Mouse (Mus musculus): ENCODE data around the gene Pa2g4. TPM values are rescaled to one million over a fixed set of nuclear protein-coding genes. Genes with fewer than 3 reads are reported as not detected.

The Pa2g4 gene
- polyA plus RNA-seq, 1 experiment from 2014 or later: 123 TPM

GRCm38 (mm10) chr10:128545570-128545898, 20.3 kb downstream of the Pa2g4 start:
- 0 out of 4 replicates have a peak overlapping the region, but pooled peaks of 1 of the 2 experiments have one; percentile 91 for H3K27ac ChIP-seq (replicated peaks in 1 of 2; ENCODE audit: control insufficient read depth in 1 of 2, insufficient read depth in 1 of 2, low read depth in 2 of 2, low read length in 2 of 2)
- peaks cover 40% of the 10 kb centered on the region for H3K36me3 ChIP-seq (ENCODE audit: control insufficient read depth, insufficient read depth, low read length)
- H3K4me1 ChIP-seq (ENCODE audit: control insufficient read depth in 2 of 2, insufficient read depth in 2 of 2, low read length in 2 of 2): peaks cover 2 to 14% of the 10 kb centered on the region in 2 experiments
- peak overlapping the region; percentile 79; the same call in 1 of the 2 replicates for H3K9ac ChIP-seq (ENCODE audit: low read length)
- no peaks in the 10 kb centered on the region for H3K9me3 ChIP-seq (ENCODE audit: control insufficient read depth, low read length)
- no peak for ATAC-seq (ENCODE audit: insufficient number of reproducible peaks, insufficient read depth, low FRiP score, low read depth)
- 84% methylated on average over 3 of the region's 3 CpGs for WGBS
- no peak overlapping the region for H3K4me3 ChIP-seq (ENCODE audit: control insufficient read depth in 1 of 2, insufficient read depth in 1 of 2, low read depth in 1 of 2, low read length in 2 of 2)
- no peaks in the 10 kb centered on the region for H3K27me3 ChIP-seq (ENCODE audit: control insufficient read depth, insufficient read depth, low read length)
- H3K4me2 ChIP-seq (ENCODE audit: low read length): no peak overlapping the region

DNA sequence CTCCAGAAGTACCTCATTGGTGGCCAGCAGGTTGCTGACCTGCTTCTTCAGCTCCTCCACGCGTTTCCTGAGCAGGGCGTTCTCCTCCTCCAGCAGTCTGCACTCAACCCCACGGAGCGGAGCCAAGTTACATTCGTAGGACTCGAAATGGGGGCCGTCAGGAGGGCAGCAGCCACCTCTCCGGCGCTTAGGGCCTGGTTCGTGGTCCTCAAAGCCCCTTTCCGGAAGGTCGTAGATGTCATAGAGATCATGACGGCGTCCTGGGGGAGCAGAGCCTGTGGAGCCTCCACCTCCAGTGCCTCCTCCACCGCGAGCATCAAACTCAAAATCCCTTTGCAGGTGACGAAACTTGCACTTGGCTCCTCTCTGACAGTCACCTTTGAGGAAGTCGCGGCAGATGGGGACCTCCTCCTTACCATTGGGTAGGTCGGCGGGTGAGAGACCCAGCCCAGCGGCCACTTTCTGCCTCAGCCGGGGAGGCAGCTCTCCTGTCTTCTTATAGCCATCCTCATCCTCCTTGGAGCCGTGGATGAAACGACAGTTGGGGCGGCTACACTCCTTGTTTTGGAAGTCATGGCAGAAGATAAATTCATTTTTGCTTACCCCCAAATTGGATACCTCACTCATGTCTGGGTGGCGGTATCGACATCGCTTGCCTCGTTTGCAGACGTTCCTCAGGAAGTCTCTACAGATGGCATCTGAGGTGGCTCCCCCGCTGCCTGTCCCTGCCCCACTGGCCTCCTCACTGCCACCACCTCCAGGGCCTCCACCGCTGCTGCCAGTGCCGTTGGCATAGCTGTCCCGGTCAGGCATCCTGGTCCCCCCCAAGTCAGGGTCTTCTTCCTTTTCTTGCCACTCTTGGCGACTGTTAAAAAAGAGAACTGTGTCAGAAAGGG, 20.9 kb downstream of the Pa2g4 start:
- H3K27ac ChIP-seq (replicated peaks in 1 of 2; ENCODE audit: control insufficient read depth in 1 of 2, insufficient read depth in 1 of 2, low read depth in 2 of 2, low read length in 2 of 2): no peak overlapping the region
- ATAC-seq (ENCODE audit: insufficient number of reproducible peaks, insufficient read depth, low FRiP score, low read depth): no peak
- H3K9ac ChIP-seq (ENCODE audit: low read length): 0 out of 2 replicates have a peak overlapping the region, but pooled peaks have one; percentile 12
- H3K9me3 ChIP-seq (ENCODE audit: control insufficient read depth, low read length): no peaks in the 10 kb centered on the region
- H3K4me2 ChIP-seq (ENCODE audit: low read length): no peak overlapping the region
- no peak overlapping the region for H3K4me3 ChIP-seq (ENCODE audit: control insufficient read depth in 1 of 2, insufficient read depth in 1 of 2, low read depth in 1 of 2, low read length in 2 of 2)
- no peaks in the 10 kb centered on the region for H3K27me3 ChIP-seq (ENCODE audit: control insufficient read depth, insufficient read depth, low read length)
- 92% methylated on average over 37 of the region's 37 CpGs for WGBS
- H3K36me3 ChIP-seq (ENCODE audit: control insufficient read depth, insufficient read depth, low read length): peaks cover 40% of the 10 kb centered on the region
- peaks cover 2 to 14% of the 10 kb centered on the region in 2 experiments for H3K4me1 ChIP-seq (ENCODE audit: control insufficient read depth in 2 of 2, insufficient read depth in 2 of 2, low read length in 2 of 2)

- Histone ChIP-seq H3K9me3 (ENCODE audit: control insufficient read depth, low read length) (no peaks in the 10 kb centered on the region), H3K9ac (ENCODE audit: low read length) (no peak overlapping the region), H3K36me3 (ENCODE audit: control insufficient read depth, insufficient read depth, low read length) (peaks cover 40% of the 10 kb centered on the region), H3K4me1 (ENCODE audit: control insufficient read depth in 2 of 2, insufficient read depth in 2 of 2, low read length in 2 of 2) (peaks cover 0 to 14% of the 10 kb centered on the region in 2 experiments; a peak in 3 of 4 replicates), H3K27ac (replicated peaks in 1 of 2; ENCODE audit: control insufficient read depth in 1 of 2, insufficient read depth in 1 of 2, low read depth in 2 of 2, low read length in 2 of 2) (no peak overlapping the region), H3K27me3 (ENCODE audit: control insufficient read depth, insufficient read depth, low read length) (no peaks in the 10 kb centered on the region), H3K4me3 (ENCODE audit: control insufficient read depth in 1 of 2, insufficient read depth in 1 of 2, low read depth in 1 of 2, low read length in 2 of 2) (no peak overlapping the region), H3K4me2 (ENCODE audit: low read length) (no peak overlapping the region)
- no peak for ATAC-seq (ENCODE audit: insufficient number of reproducible peaks, insufficient read depth, low FRiP score, low read depth)
- 92% methylated on average over 15 of the region's 15 CpGs for WGBS
These were observed 21.6 kb downstream of the Pa2g4 start for GRCm38 (mm10) chr10:128544151-128544657.

GRCm38 (mm10) chr10:128543100-128543499, 22.7 kb downstream of the Pa2g4 start:
- peaks cover 0 to 14% of the 10 kb centered on the region in 2 experiments; a peak in 3 of 4 replicates for H3K4me1 ChIP-seq (ENCODE audit: control insufficient read depth in 2 of 2, insufficient read depth in 2 of 2, low read length in 2 of 2)
- H3K9ac ChIP-seq (ENCODE audit: low read length): no peak overlapping the region
- no peaks in the 10 kb centered on the region for H3K27me3 ChIP-seq (ENCODE audit: control insufficient read depth, insufficient read depth, low read length)
- ATAC-seq (ENCODE audit: insufficient number of reproducible peaks, insufficient read depth, low FRiP score, low read depth): no peak
- peaks cover 40% of the 10 kb centered on the region for H3K36me3 ChIP-seq (ENCODE audit: control insufficient read depth, insufficient read depth, low read length)
- WGBS: 50% methylated on average over 2 of the region's 2 CpGs
- no peak overlapping the region for H3K27ac ChIP-seq (replicated peaks in 1 of 2; ENCODE audit: control insufficient read depth in 1 of 2, insufficient read depth in 1 of 2, low read depth in 2 of 2, low read length in 2 of 2)
- H3K4me3 ChIP-seq (ENCODE audit: control insufficient read depth in 1 of 2, insufficient read depth in 1 of 2, low read depth in 1 of 2, low read length in 2 of 2): no peak overlapping the region
- H3K9me3 ChIP-seq (ENCODE audit: control insufficient read depth, low read length): no peaks in the 10 kb centered on the region
- no peak overlapping the region for H3K4me2 ChIP-seq (ENCODE audit: low read length)

GRCm38 (mm10) chr10:128538340-128538870, 27.4 kb downstream of the Pa2g4 start:
- no peak overlapping the region for H3K9ac ChIP-seq (ENCODE audit: low read length)
- no peak for ATAC-seq (ENCODE audit: insufficient number of reproducible peaks, insufficient read depth, low FRiP score, low read depth)
- H3K4me3 ChIP-seq (ENCODE audit: control insufficient read depth in 1 of 2, insufficient read depth in 1 of 2, low read depth in 1 of 2, low read length in 2 of 2): no peak overlapping the region
- H3K27me3 ChIP-seq (ENCODE audit: control insufficient read depth, insufficient read depth, low read length): no peaks in the 10 kb centered on the region
- WGBS: 83% methylated on average over 1 of the region's 1 CpGs
- H3K4me2 ChIP-seq (ENCODE audit: low read length): no peak overlapping the region
- H3K4me1 ChIP-seq (ENCODE audit: control insufficient read depth in 2 of 2, insufficient read depth in 2 of 2, low read length in 2 of 2): peaks cover 0 to 9% of the 10 kb centered on the region in 2 experiments; a peak in 1 of 4 replicates
- no peak overlapping the region for H3K27ac ChIP-seq (replicated peaks in 1 of 2; ENCODE audit: control insufficient read depth in 1 of 2, insufficient read depth in 1 of 2, low read depth in 2 of 2, low read length in 2 of 2)
- peaks cover 14% of the 10 kb centered on the region for H3K36me3 ChIP-seq (ENCODE audit: control insufficient read depth, insufficient read depth, low read length)
- H3K9me3 ChIP-seq (ENCODE audit: control insufficient read depth, low read length): no peaks in the 10 kb centered on the region

DNA sequence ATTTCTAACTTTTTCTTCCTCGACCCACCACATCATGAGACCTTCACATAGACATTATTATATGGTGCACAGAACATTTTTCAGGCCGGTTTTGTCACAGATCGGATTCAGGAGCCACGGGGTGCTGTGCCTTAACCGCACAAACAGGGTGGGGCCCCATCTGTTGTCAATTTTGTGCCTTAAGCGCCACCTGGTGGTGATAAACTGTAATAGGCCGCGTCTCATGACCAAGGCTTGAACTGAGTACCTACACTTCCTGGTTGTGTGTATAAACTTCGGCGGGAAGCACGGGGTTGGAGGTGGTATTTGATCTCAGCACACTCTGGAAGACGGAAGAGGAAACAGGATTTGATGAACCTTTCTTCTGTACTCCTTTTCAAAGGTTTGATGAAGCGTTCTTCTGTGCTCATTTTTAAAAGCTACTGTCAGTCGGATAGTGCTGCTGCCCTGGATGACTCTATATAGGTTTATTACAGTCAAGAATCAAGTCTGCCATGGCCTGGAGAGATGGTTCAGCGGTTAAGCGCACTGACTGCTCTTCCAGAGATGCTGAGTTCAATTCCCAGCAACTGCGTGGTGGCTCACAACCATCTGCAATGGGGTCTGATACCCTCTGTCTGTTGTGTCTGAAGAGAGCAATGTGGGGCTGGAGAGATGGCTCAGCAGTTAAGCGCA, 29.4 kb downstream of the Pa2g4 start:
- WGBS: 13% methylated on average over 18 of the region's 18 CpGs
- Histone ChIP-seq H3K9ac (ENCODE audit: low read length) (peak overlapping the region; percentile 54), H3K27ac (replicated peaks in 1 of 2; ENCODE audit: control insufficient read depth in 1 of 2, insufficient read depth in 1 of 2, low read depth in 2 of 2, low read length in 2 of 2) (peak overlapping the region in 1 of 2 experiments; percentile 15; a peak in 1 of 4 replicates)

DNA sequence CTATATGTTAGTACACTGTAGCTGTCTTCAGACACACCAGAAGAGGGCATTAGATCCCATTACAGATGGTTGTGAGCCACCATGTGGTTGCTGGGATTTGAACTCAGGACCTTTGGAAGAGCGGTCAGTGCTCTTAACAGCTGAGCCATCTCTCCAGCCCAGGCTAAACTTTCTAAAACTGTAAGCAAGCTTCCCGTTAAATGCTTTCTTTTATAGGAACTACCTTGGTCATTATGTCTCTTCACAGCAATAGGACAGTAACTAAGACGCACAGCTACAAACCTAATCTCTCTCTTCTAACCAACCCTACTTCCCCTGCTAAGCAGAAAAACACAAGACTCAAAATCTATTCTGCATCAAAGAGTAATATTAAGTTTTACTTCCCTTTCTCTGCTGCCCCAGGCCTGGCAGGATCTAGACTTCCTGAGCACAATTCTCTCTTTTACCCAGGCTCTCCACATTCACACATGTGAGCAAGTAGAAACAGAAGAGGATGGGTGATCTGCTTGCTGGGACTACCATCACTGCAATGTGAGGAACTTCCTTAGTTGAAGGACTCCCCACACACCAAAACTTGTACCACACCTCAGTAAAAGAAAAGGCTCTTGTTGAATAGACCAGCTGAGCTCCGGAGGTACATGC, 30.0 kb downstream of the Pa2g4 start:
- WGBS: 77% methylated on average over 4 of the region's 4 CpGs
- Histone ChIP-seq H3K27ac (replicated peaks in 1 of 2; ENCODE audit: control insufficient read depth in 1 of 2, insufficient read depth in 1 of 2, low read depth in 2 of 2, low read length in 2 of 2) (no peak overlapping the region), H3K36me3 (ENCODE audit: control insufficient read depth, insufficient read depth, low read length) (no peaks in the 10 kb centered on the region), H3K4me1 (ENCODE audit: control insufficient read depth in 2 of 2, insufficient read depth in 2 of 2, low read length in 2 of 2) (peaks cover 0 to 4% of the 10 kb centered on the region in 2 experiments; a peak in 1 of 4 replicates), H3K9ac (ENCODE audit: low read length) (no peak overlapping the region), H3K4me3 (ENCODE audit: control insufficient read depth in 1 of 2, insufficient read depth in 1 of 2, low read depth in 1 of 2, low read length in 2 of 2) (peak overlapping the region in 1 of 2 experiments; percentile 8; a peak in 1 of 4 replicates), H3K4me2 (ENCODE audit: low read length) (peak overlapping the region; percentile 54), H3K27me3 (ENCODE audit: control insufficient read depth, insufficient read depth, low read length) (no peaks in the 10 kb centered on the region), H3K9me3 (ENCODE audit: control insufficient read depth, low read length) (no peaks in the 10 kb centered on the region)
- ATAC-seq (ENCODE audit: insufficient number of reproducible peaks, insufficient read depth, low FRiP score, low read depth): 0 out of 2 replicates have a peak, but pooled peaks have one; percentile 4

More for the DNA sequence above, 29.4 kb downstream of the Pa2g4 start:
- peak overlapping the region; percentile 54 for H3K4me2 ChIP-seq (ENCODE audit: low read length)
- ATAC-seq (ENCODE audit: insufficient number of reproducible peaks, insufficient read depth, low FRiP score, low read depth): peak; percentile 83
- H3K36me3 ChIP-seq (ENCODE audit: control insufficient read depth, insufficient read depth, low read length): no peaks in the 10 kb centered on the region
- peak overlapping the region in 1 of 2 experiments; percentile 8; a peak in 2 of 4 replicates for H3K4me3 ChIP-seq (ENCODE audit: control insufficient read depth in 1 of 2, insufficient read depth in 1 of 2, low read depth in 1 of 2, low read length in 2 of 2)
- no peaks in the 10 kb centered on the region for H3K9me3 ChIP-seq (ENCODE audit: control insufficient read depth, low read length)
- peaks cover 0 to 4% of the 10 kb centered on the region in 2 experiments; a peak in 1 of 4 replicates for H3K4me1 ChIP-seq (ENCODE audit: control insufficient read depth in 2 of 2, insufficient read depth in 2 of 2, low read length in 2 of 2)
- H3K27me3 ChIP-seq (ENCODE audit: control insufficient read depth, insufficient read depth, low read length): no peaks in the 10 kb centered on the region
